Mouse (Mus musculus) common myeloid progenitor, adult 5-6 weeks (primary cell): Measurements from ENCODE around the gene N4bp1. TPM values are rescaled to one million over a fixed set of nuclear protein-coding genes. Genes with fewer than 3 reads are reported as not detected.

Experiments used
- ATAC-seq: replicated peaks from 2 replicates; pipeline ENCODE4 v1.8.0; 2016; ENCODE audit warnings: low read depth, mild to moderate bottlenecking, moderate TSS enrichment, inconsistent platforms; ENCODE audit not compliant: poor library complexity, severe bottlenecking
- total RNA-seq: library from RNA; stranded (forward); fragments of 200-1000, 187-1606 nt; gene quantifications from 2 replicates; pipeline ENCODE4 v1.2.3, GENCODE M21; 2017

N4bp1 gene
- total RNA-seq, 1 experiment from 2014 or later: 15.8 TPM

- peak; percentile 50 for ATAC-seq
Measured at GRCm38 (mm10) chr8:86862155-86862816, 22.8 kb downstream of the N4bp1 start.

GRCm38 (mm10) chr8:86861516-86861915 lies 23.5 kb downstream of the N4bp1 start:
- ATAC-seq: no peak

GRCm38 (mm10) chr8:86856248-86856647 lies 28.8 kb downstream of the N4bp1 start:
- no peak for ATAC-seq

GRCm38 (mm10) chr8:86854686-86855085 lies 30.4 kb downstream of the N4bp1 start:
- no peak for ATAC-seq

GRCm38 (mm10) chr8:86853989-86854373 lies 31.1 kb downstream of the N4bp1 start:
- ATAC-seq: no peak

- ATAC-seq: no peak
Measured at GRCm38 (mm10) chr8:86853266-86853988, 31.6 kb downstream of the N4bp1 start.

- ATAC-seq: no peak
Measured at GRCm38 (mm10) chr8:86852491-86852890, 32.6 kb downstream of the N4bp1 start.

- no peak for ATAC-seq
Measured at GRCm38 (mm10) chr8:86848876-86849275, 36.2 kb downstream of the N4bp1 start.

GRCm38 (mm10) chr8:86848401-86848800 lies 36.7 kb downstream of the N4bp1 start:
- ATAC-seq: no peak

GRCm38 (mm10) chr8:86847091-86847490 lies 38.0 kb downstream of the N4bp1 start:
- no peak for ATAC-seq

- no peak for ATAC-seq
Measured at GRCm38 (mm10) chr8:86845875-86846274, 39.2 kb downstream of the N4bp1 start.

- ATAC-seq: no peak
Measured at GRCm38 (mm10) chr8:86844856-86845255, 40.2 kb downstream of the N4bp1 start.

- peak; percentile 69 for ATAC-seq
Measured at GRCm38 (mm10) chr8:86843896-86844295, 41.2 kb downstream of the N4bp1 start.

GRCm38 (mm10) chr8:86841556-86842309 lies 43.3 kb downstream of the N4bp1 start:
- ATAC-seq: no peak

GRCm38 (mm10) chr8:86840120-86840693 lies 44.9 kb downstream of the N4bp1 start:
- ATAC-seq: no peak

- no peak for ATAC-seq
Measured at GRCm38 (mm10) chr8:86838707-86839438, 46.2 kb downstream of the N4bp1 start.

- peak; percentile 74 for ATAC-seq
Measured at GRCm38 (mm10) chr8:86837234-86837633, 47.8 kb downstream of the N4bp1 start.

- no peak for ATAC-seq
Measured at GRCm38 (mm10) chr8:86835881-86836280, 49.2 kb downstream of the N4bp1 start.

- ATAC-seq: peak; percentile 41; the same call in 1 of the 2 replicates
Measured at GRCm38 (mm10) chr8:86834496-86835260, 50.4 kb downstream of the N4bp1 start.
